Mouse (Mus musculus): Measurements from ENCODE around the gene Kcnma1.

Gene Kcnma1

DNA sequence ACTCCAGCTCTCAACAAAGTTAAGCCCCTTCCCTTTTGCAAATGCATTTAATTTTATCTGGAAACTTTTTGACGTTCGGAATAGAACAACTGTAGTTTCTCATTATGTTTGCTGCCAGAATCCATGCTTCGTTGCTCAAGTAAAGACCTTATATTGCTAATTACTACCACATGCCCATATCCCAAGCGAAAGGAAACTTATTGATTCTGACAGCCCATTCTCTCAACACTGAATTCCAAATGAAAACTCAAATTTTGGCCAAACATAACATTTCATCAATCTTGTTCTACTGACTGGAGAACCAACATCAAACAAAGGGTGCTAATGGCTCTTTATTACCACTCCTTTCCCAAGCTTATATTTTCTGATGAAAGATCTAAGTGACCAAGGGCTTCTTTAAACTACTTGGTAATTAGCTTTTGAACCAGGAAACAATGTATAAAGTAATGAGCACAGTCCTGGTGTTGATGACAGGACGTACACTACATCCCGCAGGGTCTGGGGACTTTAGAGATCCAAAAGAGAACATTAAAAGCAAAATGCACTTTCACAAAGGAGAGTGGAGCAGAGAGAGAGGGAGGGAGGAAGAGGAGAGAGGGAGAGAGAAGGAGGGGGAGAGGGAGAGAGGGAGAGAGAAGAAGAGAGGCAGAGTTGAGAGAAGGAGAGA, 490.3 kb downstream of the Kcnma1 start:
- DNase-seq (ENCODE audit: low spot score) = no peak

GRCm38 (mm10) chr14:23522606-23523159, 491.6 kb downstream of the Kcnma1 start:
- no peak for DNase-seq (ENCODE audit: low spot score)

GRCm38 (mm10) chr14:23521080-23521684, 493.1 kb downstream of the Kcnma1 start:
- no peak for DNase-seq (ENCODE audit: low spot score)

- DNase-seq (ENCODE audit: low spot score) = no peak
These were observed 496.9 kb downstream of the Kcnma1 start for GRCm38 (mm10) chr14:23517374-23517773.

GRCm38 (mm10) chr14:23509792-23510191, 504.5 kb downstream of the Kcnma1 start:
- DNase-seq (ENCODE audit: low spot score) = no peak

DNA sequence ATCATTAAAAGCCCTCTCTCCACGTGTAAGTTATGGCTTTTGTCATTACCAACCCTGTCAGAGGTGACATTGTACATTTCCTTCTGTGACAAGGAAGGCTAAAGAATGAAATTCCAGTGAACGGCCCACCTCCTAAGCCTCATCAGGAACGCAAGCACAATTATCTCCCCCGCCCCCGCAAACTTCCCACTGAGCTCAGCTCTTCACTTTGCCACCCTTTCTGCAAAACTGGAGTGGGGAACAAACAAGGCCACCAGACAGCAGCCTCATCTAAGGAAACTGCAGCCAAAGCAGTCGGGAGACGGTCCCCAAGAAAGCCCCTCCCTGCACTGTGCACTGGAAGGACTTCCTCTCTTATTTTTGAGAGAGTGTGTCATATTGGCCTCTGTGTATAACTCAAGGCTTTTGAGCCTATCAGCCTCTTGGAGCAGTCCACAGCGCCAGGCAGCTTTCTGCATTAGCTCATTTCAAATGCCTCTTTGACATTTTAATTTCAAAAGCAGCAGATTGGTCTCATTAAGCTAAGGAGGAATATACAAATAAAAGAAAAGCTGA, 512.0 kb downstream of the Kcnma1 start:
- DNase-seq (ENCODE audit: low spot score) = no peak

- no peak for DNase-seq (ENCODE audit: low spot score)
These were observed 517.5 kb downstream of the Kcnma1 start for GRCm38 (mm10) chr14:23496801-23497200.

- no peak for DNase-seq (ENCODE audit: low spot score)
These were observed 518.0 kb downstream of the Kcnma1 start for GRCm38 (mm10) chr14:23496236-23496740.

- no peak for DNase-seq (ENCODE audit: low spot score)
These were observed 519.8 kb downstream of the Kcnma1 start for GRCm38 (mm10) chr14:23494496-23494800.

GRCm38 (mm10) chr14:23493750-23494495, 520.4 kb downstream of the Kcnma1 start:
- DNase-seq (ENCODE audit: low spot score) = no peak

DNA sequence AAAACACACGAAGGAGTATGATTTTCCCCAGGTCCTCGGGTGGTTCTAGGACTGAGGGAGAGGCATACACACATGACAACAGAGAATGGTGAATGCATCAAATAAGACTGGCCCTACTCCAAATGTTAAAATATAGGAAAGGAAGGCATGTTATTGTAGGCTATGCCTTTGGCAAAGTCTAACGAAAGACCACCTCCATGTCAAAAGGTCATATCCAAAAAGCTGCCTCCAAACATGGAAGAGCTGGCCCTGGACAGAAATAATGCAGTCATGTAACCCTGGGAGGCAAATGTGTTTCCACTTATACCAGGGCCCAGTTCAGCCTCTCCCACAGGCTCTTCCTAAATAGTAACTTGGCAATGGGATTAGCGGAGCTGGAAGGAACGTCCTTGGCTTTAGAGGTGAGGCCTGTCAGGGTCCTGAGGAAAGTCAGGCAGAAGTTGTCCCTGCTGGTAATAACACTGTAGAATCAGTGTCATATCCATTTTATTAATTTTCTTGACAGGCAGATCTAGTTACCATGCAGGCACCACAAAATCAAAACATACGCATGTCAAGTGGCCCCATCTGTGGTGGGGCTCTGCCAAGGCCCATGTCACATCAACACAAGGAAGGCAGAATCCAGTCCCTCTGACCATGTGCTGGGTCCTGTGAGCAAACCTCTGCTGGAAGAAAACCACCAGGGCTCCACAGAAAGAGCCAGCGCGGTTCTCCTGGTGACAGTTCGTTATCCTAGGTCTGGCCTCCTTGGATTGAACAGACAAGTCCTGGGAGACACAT, 521.5 kb downstream of the Kcnma1 start:
- DNase-seq (ENCODE audit: low spot score) = no peak

DNA sequence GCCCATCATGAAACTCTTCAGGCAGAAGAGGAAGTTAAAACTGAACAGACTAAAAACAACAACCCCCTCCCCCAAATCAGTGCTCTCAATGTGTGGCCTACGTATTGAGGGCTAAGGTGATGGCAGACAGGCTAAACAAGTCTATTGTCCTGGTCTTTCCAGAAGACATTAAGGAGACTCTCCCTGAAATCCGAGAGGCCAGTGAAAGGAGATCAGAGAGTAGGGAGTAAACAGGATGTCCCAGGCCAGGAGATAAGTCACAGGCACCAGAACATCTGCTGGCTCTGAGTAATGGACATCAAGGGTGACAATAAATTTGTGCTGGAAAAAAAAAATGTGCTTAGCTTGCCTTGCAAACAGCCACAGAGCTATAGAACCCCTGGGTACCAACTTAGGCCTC, 522.9 kb downstream of the Kcnma1 start:
- DNase-seq (ENCODE audit: low spot score) = no peak

DNA sequence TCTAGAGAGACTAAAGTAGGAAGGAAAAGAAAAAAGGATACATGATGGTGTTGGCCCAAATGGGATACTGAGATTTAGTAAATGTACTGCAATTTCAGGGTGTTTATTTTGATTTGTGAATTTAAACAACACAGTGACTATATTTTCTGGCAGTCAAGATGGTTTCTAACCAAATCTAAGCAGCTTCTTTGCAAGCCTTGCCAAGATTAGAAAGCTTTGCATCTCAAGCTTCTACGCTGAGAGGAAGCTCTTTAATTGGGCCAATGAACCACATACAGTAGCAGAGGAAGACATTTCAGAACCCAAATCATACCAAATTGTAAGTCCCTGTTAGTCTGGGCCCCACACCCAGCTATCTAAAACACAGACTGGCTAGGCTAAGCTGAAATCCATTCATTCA, 527.6 kb downstream of the Kcnma1 start:
- DNase-seq (ENCODE audit: low spot score) = no peak

DNA sequence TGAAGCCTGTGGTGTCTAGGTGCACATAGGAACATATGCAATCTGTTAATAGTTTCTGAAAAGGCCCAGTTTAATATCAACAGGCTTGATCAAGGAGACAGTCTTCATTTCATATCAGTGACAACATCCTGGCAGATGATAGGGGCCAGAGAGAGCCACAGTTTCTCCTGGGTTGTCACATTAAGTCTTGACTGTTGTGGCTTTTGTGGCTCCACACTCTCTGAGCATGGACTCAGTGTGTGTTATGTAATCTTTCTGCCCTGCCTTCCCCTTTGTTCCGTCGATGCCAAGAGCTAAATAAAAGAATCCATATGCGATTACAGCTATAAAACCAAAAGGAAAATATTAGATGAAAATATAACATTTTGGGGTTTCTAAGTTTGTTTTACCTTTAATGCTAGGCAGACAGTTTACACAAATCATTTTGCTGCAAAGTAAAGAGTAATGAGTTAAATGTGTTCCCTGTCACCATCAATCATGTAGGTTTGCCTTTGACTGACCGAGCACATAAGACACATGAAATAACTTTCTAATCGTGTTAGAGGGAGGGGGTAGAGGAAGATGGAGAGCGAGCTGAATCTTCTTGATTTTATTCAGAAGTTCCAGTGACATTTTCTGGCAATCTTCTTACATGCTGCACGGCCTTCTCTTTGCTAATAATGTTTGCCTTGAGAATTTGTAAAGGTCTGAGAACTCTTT, 528.3 kb downstream of the Kcnma1 start:
- no peak for DNase-seq (ENCODE audit: low spot score)

- DNase-seq (ENCODE audit: low spot score) = no peak
These were observed 539.2 kb downstream of the Kcnma1 start for GRCm38 (mm10) chr14:23475129-23475528.

GRCm38 (mm10) chr14:23470071-23470470, 544.2 kb downstream of the Kcnma1 start:
- DNase-seq (ENCODE audit: low spot score) = no peak

DNA sequence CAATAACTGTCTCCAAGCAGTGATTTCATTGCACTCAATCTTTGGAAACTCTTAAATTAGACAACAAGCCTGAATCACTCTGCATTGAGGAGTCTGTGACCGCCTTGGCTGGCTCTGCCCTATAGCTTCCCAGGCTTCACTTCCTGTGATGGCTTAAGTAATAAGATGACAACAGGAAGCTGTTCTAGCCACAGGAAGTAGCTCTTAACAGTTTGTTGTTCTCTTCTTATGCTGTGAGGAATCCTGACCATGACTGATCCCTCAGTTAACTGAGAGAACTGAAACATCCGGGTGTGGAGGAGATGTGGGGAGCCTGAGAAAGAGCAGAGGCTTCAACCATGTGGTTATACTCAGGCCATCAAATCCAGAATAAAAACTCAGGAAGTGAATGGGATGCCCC, 549.2 kb downstream of the Kcnma1 start:
- no peak for DNase-seq (ENCODE audit: low spot score)

GRCm38 (mm10) chr14:23458560-23458959, 555.7 kb downstream of the Kcnma1 start:
- DNase-seq (ENCODE audit: low spot score) = no peak

- no peak for DNase-seq (ENCODE audit: low spot score)
These were observed 562.6 kb downstream of the Kcnma1 start for GRCm38 (mm10) chr14:23451681-23452080.

DNA sequence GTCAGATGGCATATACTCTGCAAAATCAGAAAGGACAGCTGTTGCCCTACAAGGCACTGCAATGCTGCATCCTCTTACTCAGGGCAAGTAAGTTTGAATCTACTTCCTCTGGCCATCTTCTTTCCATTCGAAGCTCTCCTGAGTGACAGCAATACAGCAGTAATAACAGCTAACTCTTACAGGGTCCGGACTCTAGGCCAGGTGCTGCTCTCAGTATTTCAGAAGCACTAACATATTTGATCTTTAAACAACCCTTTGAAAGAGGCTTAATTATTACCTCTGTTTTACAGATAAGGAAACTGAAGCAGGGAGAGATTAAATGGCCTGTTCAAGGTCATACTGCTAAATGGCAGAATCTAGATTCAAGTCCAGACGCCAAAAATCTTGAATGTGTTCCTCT, 576.8 kb downstream of the Kcnma1 start:
- no peak for DNase-seq (ENCODE audit: low spot score)

DNA sequence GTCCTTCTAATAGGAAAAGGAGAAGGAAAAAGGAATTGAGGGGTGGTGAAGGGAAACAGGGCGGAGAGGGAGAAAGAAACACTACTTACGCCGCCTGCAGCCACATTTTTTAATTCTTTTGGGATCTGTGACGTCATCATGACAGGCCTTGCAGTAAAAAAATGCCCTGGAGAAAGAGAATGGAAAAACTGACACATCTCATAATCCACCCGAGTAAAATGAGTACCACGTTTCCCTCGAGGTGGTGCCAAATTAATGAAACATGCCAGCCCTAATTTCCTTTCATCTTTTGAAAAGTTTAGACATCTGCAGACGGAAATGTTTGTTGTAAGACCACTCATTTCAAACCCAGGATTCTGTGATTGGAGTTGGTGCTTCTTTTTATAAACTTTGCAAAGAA, 578.4 kb downstream of the Kcnma1 start:
- DNase-seq (ENCODE audit: low spot score) = no peak
